Mouse (Mus musculus) midbrain, embryonic 16.5 days (tissue): ENCODE measurements at regions not wholly inside any gene's neighbourhood (a gene's known extent, or its start where the extent isn't known, plus 50 kb on each side); places are given as distances from the start of the nearest gene placed in this dataset.
A peak's percentile ranks its signal among the peaks of the same experiment; 100 is the strongest.
"Not testable (repeated sequence)": the region's sequence is repeated elsewhere in the genome, so short reads cannot be mapped to it uniquely, and the experiment has no call there.

Experiments
- ATAC-seq: fragments of 200-750 bp; cut with Nextera tagmentation; 2 replicates; pipeline ENCODE4 v1.8.0; 2017; ENCODE audit warnings: moderate TSS enrichment
- H3K27ac ChIP-seq: fragments of 300-500 bp; sonication (generic); 2 replicates; pipeline ENCODE4 v1.5.1; 2014; ENCODE audit warnings: mild to moderate bottlenecking, low read length, mixed read lengths
- H3K27me3 ChIP-seq: fragments of 300-500 bp; sonication (generic); 2 replicates; pipeline ENCODE4 v1.6.1; 2014; ENCODE audit warnings: low read depth, low read length, mixed read lengths; ENCODE audit not compliant: control insufficient read depth, insufficient read depth
- H3K36me3 ChIP-seq: fragments of 300-500 bp; sonication (generic); 2 replicates; pipeline ENCODE4 v1.6.1; 2014; ENCODE audit warnings: mild to moderate bottlenecking, low read length, moderate library complexity, mixed read lengths; ENCODE audit not compliant: control insufficient read depth, insufficient read depth
- H3K4me1 ChIP-seq: fragments of 300-500 bp; sonication (generic); 2 replicates; pipeline ENCODE4 v1.6.1; 2014; ENCODE audit warnings: mild to moderate bottlenecking, low read length, mixed read lengths; ENCODE audit not compliant: control insufficient read depth, insufficient read depth
- H3K4me2 ChIP-seq: fragments of 300-500 bp; sonication (generic); 2 replicates; pipeline ENCODE4 v1.6.1; 2014; ENCODE audit warnings: mild to moderate bottlenecking, low read length, mixed read lengths
- H3K4me3 ChIP-seq: fragments of 300-500 bp; sonication (generic); 2 replicates; pipeline ENCODE4 v1.5.1; 2014; ENCODE audit warnings: low read depth, mild to moderate bottlenecking, low read length, moderate library complexity, mixed read lengths
- H3K9ac ChIP-seq: fragments of 300-500 bp; sonication (generic); 2 replicates; pipeline ENCODE4 v1.6.1; 2014; ENCODE audit warnings: low read depth, low read length, mixed read lengths
- H3K9me3 ChIP-seq: fragments of 300-500 bp; sonication (generic); replicated peaks from 2 replicates; pipeline ENCODE4 v1.6.1; 2014; ENCODE audit warnings: mild to moderate bottlenecking, low read length, mixed read lengths; ENCODE audit not compliant: control insufficient read depth, poor library complexity, severe bottlenecking
- WGBS: fragments of 180-500 bp; shearing (Covaris S2); extraction: QIAGEN DNeasy Blood & Tissue Kit; methylation state at CpG from one replicate; pipeline ENCODE4 v1.1.7; 2014; 5-methylcytosine and 5-hydroxymethylcytosine counted together

GRCm38 (mm10) chr2:53440301-53440700 lies 248.8 kb downstream of the Arl6ip6 start:
- 70% methylated on average over 3 of the region's 3 CpGs for WGBS
- not testable (repeated sequence) for H3K4me1 ChIP-seq, H3K4me2 ChIP-seq, H3K27me3 ChIP-seq, H3K9ac ChIP-seq, H3K4me3 ChIP-seq, H3K9me3 ChIP-seq, H3K36me3 ChIP-seq, ATAC-seq, H3K27ac ChIP-seq

GRCm38 (mm10) chr2:53460265-53460664 lies 268.7 kb downstream of the Arl6ip6 start:
- H3K9me3 ChIP-seq = no peaks in the 10 kb centered on the region
- no peak overlapping the region for H3K4me3 ChIP-seq
- H3K27ac ChIP-seq = no peak overlapping the region
- H3K4me1 ChIP-seq = no peaks in the 10 kb centered on the region
- H3K27me3 ChIP-seq = no peaks in the 10 kb centered on the region
- no peaks in the 10 kb centered on the region for H3K36me3 ChIP-seq
- no peak overlapping the region for H3K4me2 ChIP-seq
- H3K9ac ChIP-seq = no peak overlapping the region
- ATAC-seq = no peak
- WGBS = 77% methylated on average over 3 of the region's 3 CpGs

- Histone ChIP-seq H3K4me3 (no peak overlapping the region), H3K4me2 (no peak overlapping the region), H3K9me3 (no peaks in the 10 kb centered on the region), H3K9ac (no peak overlapping the region), H3K27ac (no peak overlapping the region), H3K36me3 (no peaks in the 10 kb centered on the region), H3K27me3 (no peaks in the 10 kb centered on the region), H3K4me1 (no peaks in the 10 kb centered on the region)
- no peak for ATAC-seq
- WGBS = 81% methylated on average over 4 of the region's 4 CpGs
These were observed 282.9 kb downstream of the Arl6ip6 start for GRCm38 (mm10) chr2:53474455-53474854.

- H3K27ac ChIP-seq, H3K4me1 ChIP-seq, H3K9me3 ChIP-seq, H3K27me3 ChIP-seq, H3K4me3 ChIP-seq, H3K9ac ChIP-seq, H3K36me3 ChIP-seq, ATAC-seq, H3K4me2 ChIP-seq: not testable (repeated sequence)
- 92% methylated on average over 4 of the region's 4 CpGs for WGBS
These were observed 287.5 kb downstream of the Arl6ip6 start for GRCm38 (mm10) chr2:53479051-53479450.

GRCm38 (mm10) chr2:53488301-53488700 lies 296.8 kb downstream of the Arl6ip6 start:
- H3K4me2 ChIP-seq = no peak overlapping the region
- no peak overlapping the region for H3K4me3 ChIP-seq
- no peaks in the 10 kb centered on the region for H3K27me3 ChIP-seq
- H3K4me1 ChIP-seq = no peaks in the 10 kb centered on the region
- 70% methylated on average over 1 of the region's 1 CpGs for WGBS
- no peak for ATAC-seq
- H3K9ac ChIP-seq = no peak overlapping the region
- H3K27ac ChIP-seq = no peak overlapping the region
- H3K9me3 ChIP-seq = no peaks in the 10 kb centered on the region
- H3K36me3 ChIP-seq = no peaks in the 10 kb centered on the region

- H3K4me3 ChIP-seq = no peak overlapping the region
- no peaks in the 10 kb centered on the region for H3K27me3 ChIP-seq
- no peak overlapping the region for H3K9ac ChIP-seq
- WGBS = 68% methylated on average over 4 of the region's 4 CpGs
- ATAC-seq = 0 out of 2 replicates have a peak, but pooled peaks have one; percentile 51
- no peak overlapping the region for H3K4me2 ChIP-seq
- no peaks in the 10 kb centered on the region for H3K4me1 ChIP-seq
- H3K9me3 ChIP-seq = no peaks in the 10 kb centered on the region
- no peak overlapping the region for H3K27ac ChIP-seq
- no peaks in the 10 kb centered on the region for H3K36me3 ChIP-seq
These were observed 299.5 kb downstream of the Arl6ip6 start for GRCm38 (mm10) chr2:53490805-53491585.

- Histone ChIP-seq H3K36me3 (no peaks in the 10 kb centered on the region), H3K4me3 (no peak overlapping the region), H3K27me3 (no peaks in the 10 kb centered on the region), H3K9ac (no peak overlapping the region), H3K27ac (no peak overlapping the region), H3K4me1 (no peaks in the 10 kb centered on the region), H3K9me3 (no peaks in the 10 kb centered on the region), H3K4me2 (no peak overlapping the region)
- ATAC-seq = no peak
- WGBS = 81% methylated on average over 2 of the region's 2 CpGs
These were observed 301.3 kb downstream of the Arl6ip6 start for GRCm38 (mm10) chr2:53492788-53493187.

- Histone ChIP-seq H3K27ac (no peak overlapping the region), H3K4me2 (peak overlapping the region; percentile 22), H3K9ac (no peak overlapping the region), H3K27me3 (no peaks in the 10 kb centered on the region), H3K4me1 (0 out of 2 replicates have a peak, but pooled peaks cover 2% of the 10 kb centered on the region), H3K4me3 (no peak overlapping the region), H3K36me3 (no peaks in the 10 kb centered on the region), H3K9me3 (no peaks in the 10 kb centered on the region)
- peak; percentile 94 for ATAC-seq
- 24% methylated on average over 14 of the region's 14 CpGs for WGBS
These were observed 310.2 kb downstream of the Arl6ip6 start for GRCm38 (mm10) chr2:53501657-53502274.

- WGBS = 41% methylated on average over 4 of the region's 4 CpGs
- Histone ChIP-seq H3K4me3 (no peak overlapping the region), H3K27ac (no peak overlapping the region), H3K9me3 (no peaks in the 10 kb centered on the region), H3K36me3 (no peaks in the 10 kb centered on the region), H3K9ac (no peak overlapping the region), H3K4me1 (0 out of 2 replicates have a peak, but pooled peaks cover 2% of the 10 kb centered on the region), H3K27me3 (no peaks in the 10 kb centered on the region), H3K4me2 (no peak overlapping the region)
- ATAC-seq = peak; percentile 64; the same call in 1 of the 2 replicates
These were observed 310.7 kb downstream of the Arl6ip6 start for GRCm38 (mm10) chr2:53502275-53502667.
